In the genomic region with DNA sequence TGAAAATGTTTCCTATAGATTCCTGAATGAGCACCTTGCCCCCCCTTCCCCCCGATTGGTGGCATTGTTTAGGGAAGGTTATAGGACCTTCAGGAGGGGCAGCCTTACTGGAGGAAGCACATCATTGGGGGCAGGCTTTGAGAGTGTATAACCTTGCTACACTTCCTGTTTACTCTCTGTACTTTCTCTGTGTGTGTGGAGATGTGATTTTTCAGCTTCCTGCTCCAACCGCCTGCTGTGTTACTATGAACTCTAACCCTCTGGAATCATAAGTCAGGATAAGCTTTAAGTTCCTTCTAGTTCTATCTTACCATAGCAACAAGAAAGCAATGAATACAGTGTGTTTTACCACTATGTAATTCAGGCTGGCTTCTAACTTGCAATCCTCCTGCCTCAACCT, we compare ENCODE assay signal across 29 mouse cellular contexts. TPM values are rescaled to one million over a fixed set of nuclear protein-coding genes. Genes with fewer than 3 reads are reported as not detected.
A peak's percentile ranks its signal among the peaks of the same experiment; 100 is the strongest.
DNase-seq lines count a peak whose midpoint lies in the region; ATAC-seq and TF ChIP-seq lines count a peak whose summit lies in the region.
"Had no signal": no experiment of that assay in that cellular context is flagged by ENCODE, and none has a peak within 500 bp of the region (broad histone marks: within the 10 kb centered on the region; RNA-seq: fewer than 3 reads in every experiment).

No protein-coding gene starts in this region.

- 68% methylated on average over 2 of the region's 2 CpGs for WGBS in heart, embryonic 10.5 days
- 84% methylated on average over 2 of the region's 2 CpGs for WGBS in neural tube, embryonic 15.5 days

- no peak overlapping the region for H3K27ac ChIP-seq in MEL (ENCODE audit: control insufficient read depth, low read depth, low read length)
- no peak overlapping the region for H3K27ac ChIP-seq in heart, embryonic 10.5 days
- H3K27ac ChIP-seq in neural tube, embryonic 15.5 days (replicated peaks): no peak overlapping the region
- H3K27ac ChIP-seq: forebrain, embryonic 10.5 days; forebrain, embryonic 13.5 days; heart, embryonic 15.5 days; hindbrain, embryonic 10.5 days; hindbrain, embryonic 13.5 days had no signal

- peak; percentile 8 for DNase-seq in 3T3-L1 (ENCODE audit: low read depth, low spot score)
- peak; percentile 16 for DNase-seq in A20 (ENCODE audit: low read depth, low spot score)
- peak; percentile 17 for DNase-seq in MEL (ENCODE audit: low read depth, low spot score)
- peak; percentile 5 for DNase-seq in adipocyte (ENCODE audit: low spot score)
- DNase-seq in heart, embryonic 10.5 days (ENCODE audit: low spot score): no peak
- DNase-seq in cerebellum, postnatal 25 days: no peak
- DNase-seq: adrenal gland, adult 2 months; adrenal gland, postnatal 25 days; cerebellum, adult 11-12 months; cerebellum, adult 8-10 months; cerebellum, postnatal 10 days; gastrocnemius, postnatal 10 days; gastrocnemius, postnatal 36 days; heart, postnatal 10 days; heart, postnatal 36 days; kidney, adult 18-20 months had no signal

- no peak overlapping the region for H3K9ac ChIP-seq in MEL (ENCODE audit: control insufficient read depth, low read depth, low read length, poor library complexity, severe bottlenecking)
- no peak overlapping the region for H3K9ac ChIP-seq in neural tube, embryonic 15.5 days (replicated peaks)
- H3K9ac ChIP-seq: forebrain, embryonic 13.5 days; heart, embryonic 12.5 days; heart, embryonic 15.5 days; hindbrain, embryonic 13.5 days had no signal

- no peaks in the 10 kb centered on the region for H3K9me3 ChIP-seq in MEL (replicated peaks; ENCODE audit: insufficient read depth, low read length)
- peaks cover 6% of the 10 kb centered on the region; the same call in 1 of the 2 replicates for H3K9me3 ChIP-seq in heart, embryonic 10.5 days
- H3K9me3 ChIP-seq in neural tube, embryonic 15.5 days (replicated peaks): no peaks in the 10 kb centered on the region
- H3K9me3 ChIP-seq: forebrain, embryonic 10.5 days; forebrain, embryonic 13.5 days; G1E; heart, embryonic 15.5 days; hindbrain, embryonic 13.5 days had no signal

- no peak for TF ChIP-seq POLR2A in MEL (IDR thresholded peaks at IDR 0.05; ENCODE audit: control insufficient read depth in 1 of 2, insufficient read depth in 1 of 2, low read depth in 1 of 2, low read length in 2 of 2, poor library complexity in 1 of 2)

- no peak for TF ChIP-seq RAD21 in MEL (IDR thresholded peaks at IDR 0.05; ENCODE audit: low read depth, low read length)

- H3K4me1 ChIP-seq in MEL (ENCODE audit: control insufficient read depth in 1 of 2, insufficient read depth in 2 of 2, low read length in 2 of 2): no peaks in the 10 kb centered on the region
- no peaks in the 10 kb centered on the region for H3K4me1 ChIP-seq in heart, embryonic 10.5 days
- H3K4me1 ChIP-seq in neural tube, embryonic 15.5 days: no peaks in the 10 kb centered on the region
- H3K4me1 ChIP-seq: forebrain, embryonic 10.5 days; forebrain, embryonic 13.5 days; heart, embryonic 12.5 days; heart, embryonic 15.5 days; hindbrain, embryonic 10.5 days; hindbrain, embryonic 13.5 days had no signal

- no peak for TF ChIP-seq EP300 in MEL (IDR thresholded peaks at IDR 0.05; ENCODE audit: low read depth in 1 of 2, low read length in 2 of 2)

- TF ChIP-seq CTCF in MEL (IDR thresholded peaks at IDR 0.05 in 2 of 3, conservative IDR thresholded peaks at IDR 0.05 in 1 of 3; ENCODE audit: control insufficient read depth in 1 of 3, insufficient read depth in 1 of 3, low read depth in 2 of 3, low read length in 3 of 3, poor library complexity in 1 of 3, severe bottlenecking in 1 of 3): no peak

- no peak overlapping the region for H3K4me2 ChIP-seq in neural tube, embryonic 15.5 days
- H3K4me2 ChIP-seq: forebrain, embryonic 13.5 days; heart, embryonic 12.5 days; heart, embryonic 15.5 days; hindbrain, embryonic 13.5 days had no signal

- H3K4me3 ChIP-seq in MEL (ENCODE audit: control insufficient read depth in 1 of 2, insufficient read depth in 1 of 2, low read depth in 2 of 2, low read length in 2 of 2): no peak overlapping the region
- no peak overlapping the region for H3K4me3 ChIP-seq in heart, embryonic 10.5 days
- no peak overlapping the region for H3K4me3 ChIP-seq in neural tube, embryonic 15.5 days (replicated peaks)
- H3K4me3 ChIP-seq: forebrain, embryonic 10.5 days; forebrain, embryonic 13.5 days; heart, embryonic 12.5 days; heart, embryonic 15.5 days; hindbrain, embryonic 10.5 days; hindbrain, embryonic 13.5 days had no signal

- no peaks in the 10 kb centered on the region for H3K36me3 ChIP-seq in MEL (ENCODE audit: control insufficient read depth in 1 of 2, insufficient read depth in 2 of 2, low read length in 2 of 2)
- no peaks in the 10 kb centered on the region for H3K36me3 ChIP-seq in heart, embryonic 10.5 days
- no peaks in the 10 kb centered on the region for H3K36me3 ChIP-seq in neural tube, embryonic 15.5 days
- H3K36me3 ChIP-seq: forebrain, embryonic 10.5 days; G1E; heart, embryonic 12.5 days; heart, embryonic 15.5 days; hindbrain, embryonic 10.5 days; hindbrain, embryonic 13.5 days had no signal

- no peaks in the 10 kb centered on the region for H3K27me3 ChIP-seq in MEL (ENCODE audit: control insufficient read depth in 1 of 2, insufficient read depth in 2 of 2, low read length in 2 of 2)
- H3K27me3 ChIP-seq in heart, embryonic 10.5 days (ENCODE audit: insufficient read depth, poor library complexity, severe bottlenecking): no peaks in the 10 kb centered on the region
- H3K27me3 ChIP-seq in neural tube, embryonic 15.5 days (replicated peaks): no peaks in the 10 kb centered on the region
- H3K27me3 ChIP-seq: forebrain, embryonic 13.5 days; heart, embryonic 12.5 days; heart, embryonic 15.5 days; hindbrain, embryonic 13.5 days had no signal

- no peaks in the 10 kb centered on the region for H3K79me2 ChIP-seq in MEL (ENCODE audit: control insufficient read depth, insufficient read depth, low read length, poor library complexity)

- no peak for ATAC-seq in neural tube, embryonic 15.5 days (ENCODE audit: low FRiP score)
- ATAC-seq: CD4-positive, CD25-positive, alpha-beta regulatory T cell, adult 4 months; forebrain, embryonic 13.5 days; forebrain, embryonic 16.5 days; hindbrain, embryonic 16.5 days; inflammation-experienced regulatory T-cells, adult 6 months; intestine, embryonic 16.5 days had no signal

TF ChIP-seq in MEL, 35 proteins besides CTCF, POLR2A, EP300 and RAD21:
- TF ChIP-seq NRF1 (IDR thresholded peaks at IDR 0.05; ENCODE audit: insufficient read depth, low read depth, low read length, poor library complexity, severe bottlenecking) (no peak), CHD1 (IDR thresholded peaks at IDR 0.05; ENCODE audit: low read depth, low read length) (no peak), MEF2A (IDR thresholded peaks at IDR 0.05; ENCODE audit: extremely low read depth, insufficient replicate concordance, low read depth, low read length, poor library complexity, severe bottlenecking) (no peak), ZKSCAN1 (IDR thresholded peaks at IDR 0.05; ENCODE audit: low read depth, low read length) (no peak), USF2 (IDR thresholded peaks at IDR 0.05; ENCODE audit: borderline replicate concordance in 1 of 2, insufficient read depth in 1 of 2, low read depth in 1 of 2, low read length in 2 of 2) (no peak), E2F4 (IDR thresholded peaks at IDR 0.05; ENCODE audit: borderline replicate concordance, low read depth, low read length) (no peak)

RNA-seq across cellular contexts. Expression of a gene that starts 28.1 kb away (rescaled TPM):
- 66.4 and 70.1 TPM in 2 replicates for total RNA-seq in MEL (2012; rRNA removed)
- polyA plus RNA-seq in MEL (2012; ENCODE audit: insufficient read depth in 1 of 2, insufficient read length in 2 of 2, low read depth in 1 of 2, low replicate concordance in 2 of 2, missing spikeins in 1 of 2): 100 to 1,000 TPM; 233 to 371 TPM
- 67.4 and 84.3 TPM in 2 replicates for polyA plus RNA-seq in heart, embryonic 10.5 days (2016; fragmentation: Nextera tagmentation; extraction: Ambion mirVana)
- polyA plus RNA-seq in neural tube, embryonic 15.5 days (2015; fragmentation: Nextera tagmentation; extraction: Ambion mirVana): 47.5 and 59.2 TPM in 2 replicates

Comparison
In these comparisons a context has a peak if more than half of its experiments do, and no peak if none do; other contexts are left out.
1. DNase-seq: peak in 3T3-L1 (single experiment), A20 (single experiment), MEL (single experiment) and adipocyte (single experiment); none in heart, embryonic 10.5 days (single experiment) and cerebellum, postnatal 25 days (0 of 2).